Mouse (Mus musculus) thymus, postnatal 36 days (tissue): ENCODE measurements around the gene Gm3411.
"Not testable (repeated sequence)": the region's sequence is repeated elsewhere in the genome, so short reads cannot be mapped to it uniquely, and the experiment has no call there.

Experiments
- DNase-seq, 2 experiments: peaks; one replicate each; pipeline ENCODE4 v3.0.0; 2022; ENCODE audit warnings: mixed read lengths in 2 of 2

Gm3411 gene

GRCm38 (mm10) chr14:6286931-6287715, at the start of gene Gm3411:
Gm3411 (minus strand) TSS chr14:6287250.
- peak; percentile 16 to 18 for DNase-seq

DNA sequence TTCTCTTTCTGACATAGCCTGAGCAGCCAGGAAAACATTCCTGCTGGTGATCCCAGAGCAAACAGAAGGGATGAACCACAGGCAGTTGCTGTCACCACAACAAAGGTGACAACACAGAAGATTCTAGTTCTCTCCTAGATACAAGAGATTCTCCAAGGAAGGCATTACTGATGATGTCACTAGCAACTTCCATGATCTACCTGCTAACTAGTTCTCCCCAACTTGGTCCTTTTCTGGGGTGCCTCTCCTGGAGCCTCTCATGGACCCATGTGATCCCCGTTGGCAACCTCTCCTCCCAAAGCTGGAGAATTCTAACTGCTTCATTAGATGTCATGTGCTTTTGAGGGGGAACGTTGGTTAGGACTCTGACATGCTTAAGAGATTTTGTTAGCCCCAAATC, 17.7 kb upstream of the Gm3411 start, which contains the start of gene Gm21103:
Gm21103 (minus strand) TSS at position 101 of the 400 bp plus-strand sequence.
- DNase-seq: not testable (repeated sequence)

DNA sequence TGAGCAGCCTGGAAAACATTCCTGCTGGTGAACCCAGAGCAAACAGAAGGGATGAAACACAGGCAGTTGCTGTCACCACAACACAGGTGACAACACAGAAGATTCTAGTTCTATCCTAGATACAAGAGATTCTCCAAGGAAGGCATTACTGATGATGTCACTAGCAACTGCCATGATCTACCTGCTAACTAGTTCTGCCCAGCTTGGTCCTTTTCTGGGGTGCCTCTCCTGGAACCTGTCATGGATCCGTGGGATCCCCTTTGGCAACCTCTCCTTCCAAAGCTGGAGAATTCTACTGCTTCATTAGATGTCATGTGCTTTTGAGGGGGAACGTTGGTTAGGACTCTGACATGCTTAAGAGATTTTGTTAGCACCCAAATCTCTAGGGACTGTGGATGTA, 67.9 kb downstream of the Gm3411 start, which contains the start of gene Gm21560:
Gm21560 (minus strand) TSS at position 101 of the 400 bp plus-strand sequence.
- not testable (repeated sequence) for DNase-seq
